Mouse (Mus musculus): ENCODE measurements around the gene Pdlim7. TPM values are rescaled to one million over a fixed set of nuclear protein-coding genes. Genes with fewer than 3 reads are reported as not detected.
A peak's percentile ranks its signal among the peaks of the same experiment; 100 is the strongest.

Gene Pdlim7
- polyA plus RNA-seq, 1 experiment from 2014 or later = 124 TPM

GRCm38 (mm10) chr13:55542891-55543290, 29.4 kb upstream of the Pdlim7 start:
- WGBS = 97% methylated on average over 4 of the region's 4 CpGs
- Histone ChIP-seq H3K9me3 (replicated peaks; ENCODE audit: control insufficient read depth, low read length) (no peaks in the 10 kb centered on the region), H3K4me1 (ENCODE audit: control insufficient read depth, insufficient read depth, low read length) (no peaks in the 10 kb centered on the region), H3K36me3 (replicated peaks; ENCODE audit: control insufficient read depth, insufficient read depth, low read depth, low read length) (peaks cover 17% of the 10 kb centered on the region), H3K4me3 (ENCODE audit: low read depth, low read length) (no peak overlapping the region), H3K4me2 (ENCODE audit: low read depth, low read length) (no peak overlapping the region), H3K27ac (replicated peaks; ENCODE audit: low read depth, low read length) (no peak overlapping the region), H3K27me3 (ENCODE audit: control insufficient read depth, insufficient read depth, low read length) (no peaks in the 10 kb centered on the region), H3K9ac (replicated peaks; ENCODE audit: low read length) (no peak overlapping the region)
- DNase-seq (ENCODE audit: low spot score) (no peak), ATAC-seq (replicated peaks; ENCODE audit: insufficient number of reproducible peaks, low FRiP score, low TSS enrichment, low read depth) (no peak)

GRCm38 (mm10) chr13:55540933-55541332, 27.5 kb upstream of the Pdlim7 start:
- Histone ChIP-seq H3K4me3 (ENCODE audit: low read depth, low read length) (no peak overlapping the region), H3K9ac (replicated peaks; ENCODE audit: low read length) (no peak overlapping the region), H3K4me1 (ENCODE audit: control insufficient read depth, insufficient read depth, low read length) (no peaks in the 10 kb centered on the region), H3K9me3 (replicated peaks; ENCODE audit: control insufficient read depth, low read length) (no peaks in the 10 kb centered on the region), H3K27me3 (ENCODE audit: control insufficient read depth, insufficient read depth, low read length) (no peaks in the 10 kb centered on the region), H3K4me2 (ENCODE audit: low read depth, low read length) (no peak overlapping the region), H3K27ac (replicated peaks; ENCODE audit: low read depth, low read length) (no peak overlapping the region), H3K36me3 (replicated peaks; ENCODE audit: control insufficient read depth, insufficient read depth, low read depth, low read length) (peaks cover 12% of the 10 kb centered on the region)
- DNase-seq (ENCODE audit: low spot score) (no peak), ATAC-seq (replicated peaks; ENCODE audit: insufficient number of reproducible peaks, low FRiP score, low TSS enrichment, low read depth) (no peak)
- 89% methylated on average over 2 of the region's 2 CpGs for WGBS

GRCm38 (mm10) chr13:55536194-55537175, 23.0 kb upstream of the Pdlim7 start, which contains the start of gene Ddx41:
Gene Ddx41, minus strand, starts transcription at chr13:55536658.
- Histone ChIP-seq H3K4me3 (ENCODE audit: low read depth, low read length) (peak within 1 kb of the TSS; percentile 87), H3K36me3 (replicated peaks; ENCODE audit: control insufficient read depth, insufficient read depth, low read depth, low read length) (peaks cover 13% of the 10 kb centered on the region), H3K9ac (replicated peaks; ENCODE audit: low read length) (peak within 1 kb of the TSS; percentile 73), H3K4me2 (ENCODE audit: low read depth, low read length) (peak within 1 kb of the TSS; percentile 90), H3K27ac (replicated peaks; ENCODE audit: low read depth, low read length) (peak within 1 kb of the TSS; percentile 67), H3K4me1 (ENCODE audit: control insufficient read depth, insufficient read depth, low read length) (no peaks in the 10 kb centered on the region), H3K27me3 (ENCODE audit: control insufficient read depth, insufficient read depth, low read length) (no peaks in the 10 kb centered on the region), H3K9me3 (replicated peaks; ENCODE audit: control insufficient read depth, low read length) (no peaks in the 10 kb centered on the region)
- ATAC-seq (replicated peaks; ENCODE audit: insufficient number of reproducible peaks, low FRiP score, low TSS enrichment, low read depth) = peak; percentile 96
- DNase-seq (ENCODE audit: low spot score) = peak; percentile 99
- WGBS = 1% methylated on average over 70 of the region's 70 CpGs

GRCm38 (mm10) chr13:55535796-55536193, 22.3 kb upstream of the Pdlim7 start:
- Histone ChIP-seq H3K4me2 (ENCODE audit: low read depth, low read length) (peak overlapping the region; percentile 90), H3K4me3 (ENCODE audit: low read depth, low read length) (peak overlapping the region; percentile 87), H3K4me1 (ENCODE audit: control insufficient read depth, insufficient read depth, low read length) (no peaks in the 10 kb centered on the region), H3K27me3 (ENCODE audit: control insufficient read depth, insufficient read depth, low read length) (no peaks in the 10 kb centered on the region), H3K9ac (replicated peaks; ENCODE audit: low read length) (peak overlapping the region; percentile 73), H3K27ac (replicated peaks; ENCODE audit: low read depth, low read length) (peak overlapping the region; percentile 67), H3K9me3 (replicated peaks; ENCODE audit: control insufficient read depth, low read length) (no peaks in the 10 kb centered on the region), H3K36me3 (replicated peaks; ENCODE audit: control insufficient read depth, insufficient read depth, low read depth, low read length) (peaks cover 16% of the 10 kb centered on the region)
- 17% methylated on average over 17 of the region's 17 CpGs for WGBS
- ATAC-seq (replicated peaks; ENCODE audit: insufficient number of reproducible peaks, low FRiP score, low TSS enrichment, low read depth) (0 out of 2 replicates have a peak, but pooled peaks have one; percentile 2), DNase-seq (ENCODE audit: low spot score) (no peak)

GRCm38 (mm10) chr13:55535191-55535590, 21.7 kb upstream of the Pdlim7 start:
- Histone ChIP-seq H3K4me1 (ENCODE audit: control insufficient read depth, insufficient read depth, low read length) (no peaks in the 10 kb centered on the region), H3K9me3 (replicated peaks; ENCODE audit: control insufficient read depth, low read length) (no peaks in the 10 kb centered on the region), H3K4me2 (ENCODE audit: low read depth, low read length) (no peak overlapping the region), H3K9ac (replicated peaks; ENCODE audit: low read length) (no peak overlapping the region), H3K4me3 (ENCODE audit: low read depth, low read length) (peak overlapping the region; percentile 87), H3K36me3 (replicated peaks; ENCODE audit: control insufficient read depth, insufficient read depth, low read depth, low read length) (peaks cover 20% of the 10 kb centered on the region), H3K27ac (replicated peaks; ENCODE audit: low read depth, low read length) (no peak overlapping the region), H3K27me3 (ENCODE audit: control insufficient read depth, insufficient read depth, low read length) (no peaks in the 10 kb centered on the region)
- no peak for DNase-seq (ENCODE audit: low spot score)
- ATAC-seq (replicated peaks; ENCODE audit: insufficient number of reproducible peaks, low FRiP score, low TSS enrichment, low read depth) = no peak
- 92% methylated on average over 15 of the region's 15 CpGs for WGBS

- Histone ChIP-seq H3K4me3 (ENCODE audit: low read depth, low read length) (no peak within 1 kb of the TSS), H3K27ac (replicated peaks; ENCODE audit: low read depth, low read length) (no peak within 1 kb of the TSS), H3K36me3 (replicated peaks; ENCODE audit: control insufficient read depth, insufficient read depth, low read depth, low read length) (peaks cover 19% of the 10 kb centered on the region), H3K9me3 (replicated peaks; ENCODE audit: control insufficient read depth, low read length) (no peaks in the 10 kb centered on the region), H3K4me2 (ENCODE audit: low read depth, low read length) (no peak within 1 kb of the TSS), H3K27me3 (ENCODE audit: control insufficient read depth, insufficient read depth, low read length) (no peaks in the 10 kb centered on the region), H3K9ac (replicated peaks; ENCODE audit: low read length) (no peak within 1 kb of the TSS), H3K4me1 (ENCODE audit: control insufficient read depth, insufficient read depth, low read length) (no peaks in the 10 kb centered on the region)
- DNase-seq (ENCODE audit: low spot score) (no peak), ATAC-seq (replicated peaks; ENCODE audit: insufficient number of reproducible peaks, low FRiP score, low TSS enrichment, low read depth) (no peak)
- 81% methylated on average over 8 of the region's 8 CpGs for WGBS
Observed at GRCm38 (mm10) chr13:55529198-55529915, 15.9 kb upstream of the Pdlim7 start, which contains the start of gene Dok3. Gene Dok3, minus strand, starts transcription at chr13:55529296.

GRCm38 (mm10) chr13:55527834-55528772, 14.6 kb upstream of the Pdlim7 start:
- Histone ChIP-seq H3K9ac (replicated peaks; ENCODE audit: low read length) (no peak overlapping the region), H3K27me3 (ENCODE audit: control insufficient read depth, insufficient read depth, low read length) (no peaks in the 10 kb centered on the region), H3K4me1 (ENCODE audit: control insufficient read depth, insufficient read depth, low read length) (peaks cover 4% of the 10 kb centered on the region; the same call in 1 of the 2 replicates), H3K4me3 (ENCODE audit: low read depth, low read length) (no peak overlapping the region), H3K36me3 (replicated peaks; ENCODE audit: control insufficient read depth, insufficient read depth, low read depth, low read length) (peaks cover 19% of the 10 kb centered on the region), H3K9me3 (replicated peaks; ENCODE audit: control insufficient read depth, low read length) (no peaks in the 10 kb centered on the region), H3K4me2 (ENCODE audit: low read depth, low read length) (no peak overlapping the region), H3K27ac (replicated peaks; ENCODE audit: low read depth, low read length) (no peak overlapping the region)
- DNase-seq (ENCODE audit: low spot score) (no peak), ATAC-seq (replicated peaks; ENCODE audit: insufficient number of reproducible peaks, low FRiP score, low TSS enrichment, low read depth) (no peak)
- 79% methylated on average over 18 of the region's 18 CpGs for WGBS

Data from embryonic facial prominence, embryonic 11.5 days (tissue).